Mouse (Mus musculus): ENCODE results near the gene Gm21903. TPM values are rescaled to one million over a fixed set of nuclear protein-coding genes. Genes with fewer than 3 reads are reported as not detected.

The Gm21903 gene
- polyA plus RNA-seq, 1 experiment from 2014 or later, result not detected

Other genes with a start within 250 kb of the Gm21903 start
- not detected in 2 replicates for gene Esp24, start 6.6 kb downstream of the Gm21903 start, polyA plus RNA-seq (2014; fragmentation: Nextera tagmentation; extraction: Ambion mirVana)
- gene Esp23, start 33.7 kb upstream of the Gm21903 start, polyA plus RNA-seq (2014; fragmentation: Nextera tagmentation; extraction: Ambion mirVana), result not detected in 2 replicates
- gene Esp22, start 52.0 kb upstream of the Gm21903 start, polyA plus RNA-seq (2014; fragmentation: Nextera tagmentation; extraction: Ambion mirVana), result not detected in 2 replicates